Mouse (Mus musculus): ENCODE measurements around the gene Fhit.
"Not testable (repeated sequence)": the region's sequence is repeated elsewhere in the genome, so short reads cannot be mapped to it uniquely, and the experiment has no call there.

Fhit gene

DNA sequence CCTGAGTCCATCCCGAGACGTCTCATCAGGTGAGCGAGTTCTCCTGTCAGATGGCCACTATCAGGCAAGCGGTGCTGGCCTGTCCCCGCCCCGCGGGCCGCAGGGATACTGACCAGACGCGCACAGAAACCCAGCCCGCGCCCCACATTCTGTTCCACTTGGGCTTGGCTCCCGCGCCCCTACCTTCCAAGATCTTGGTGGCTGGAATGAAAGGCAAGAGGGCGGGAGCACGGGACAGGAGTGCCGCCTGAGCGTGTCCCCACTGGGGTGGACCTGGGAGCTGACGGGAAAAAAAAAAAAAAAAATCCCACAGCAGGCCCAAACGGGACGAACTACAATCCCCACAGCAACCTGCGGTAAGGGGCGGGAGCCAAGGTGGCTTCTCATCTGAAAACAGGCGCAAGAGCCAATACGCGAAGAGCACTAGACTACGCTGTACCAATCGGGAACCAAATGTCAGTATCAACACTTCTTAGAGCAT is at the start of gene Fhit:
Fhit (minus strand) TSS at position 285 of the 481 bp plus-strand sequence.
- DNase-seq (ENCODE audit: extremely low spot score, low read depth, low spot score), result peak; percentile 79

DNA sequence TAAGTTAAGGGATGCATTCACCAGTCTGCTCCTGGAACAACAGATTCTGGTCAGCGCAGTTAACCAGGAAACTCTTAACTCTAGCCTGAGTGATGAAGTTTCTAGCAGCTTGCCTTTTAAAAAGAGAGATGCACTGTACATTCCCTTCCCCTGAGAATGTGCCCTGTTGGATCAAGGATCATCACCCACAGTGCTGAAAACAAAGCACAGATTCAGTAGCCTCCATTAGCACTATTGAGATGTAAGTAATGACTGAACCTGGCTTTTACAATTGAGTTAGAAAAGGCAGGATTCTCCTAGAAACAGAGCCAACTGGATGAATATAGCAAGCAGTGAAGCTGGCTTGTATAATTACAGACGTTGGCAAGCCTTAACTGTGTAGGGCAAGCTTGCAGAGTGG is 45.0 kb upstream of the Fhit start:
- DNase-seq (ENCODE audit: extremely low spot score, low read depth, low spot score), result no peak

DNA sequence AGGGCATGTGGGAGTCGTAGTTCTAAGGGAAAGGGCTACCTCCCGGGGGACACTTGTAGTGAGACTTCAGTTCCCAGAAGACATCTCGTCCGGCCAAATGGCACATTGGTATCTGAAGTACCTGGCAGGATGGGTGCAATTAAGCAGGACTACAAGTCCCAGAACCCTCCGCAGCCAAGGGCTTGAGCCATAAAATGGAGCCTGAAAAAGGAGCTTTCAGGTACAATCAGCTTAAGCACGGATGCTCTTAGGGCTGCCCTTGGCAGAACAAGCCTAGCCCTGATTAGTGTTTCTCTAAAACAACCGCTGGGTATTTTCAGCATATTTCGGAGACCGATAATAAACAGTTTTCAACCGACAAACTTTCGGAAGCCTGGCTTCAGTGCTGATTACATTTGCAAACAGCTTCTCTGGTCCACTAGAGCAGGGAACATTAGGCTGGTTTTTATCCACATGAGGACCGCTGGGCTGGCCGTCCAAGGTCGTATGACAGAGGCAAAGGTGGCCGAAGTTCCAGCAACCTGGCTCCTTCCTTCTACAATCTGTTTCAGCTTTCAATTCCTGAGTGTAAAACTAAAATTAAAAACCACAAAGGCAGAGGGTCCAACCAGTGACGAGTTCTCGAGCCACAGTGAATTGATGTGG is 907 bp downstream of the Fhit start:
- DNase-seq (ENCODE audit: extremely low spot score, low read depth, low spot score), result peak; percentile 50

DNA sequence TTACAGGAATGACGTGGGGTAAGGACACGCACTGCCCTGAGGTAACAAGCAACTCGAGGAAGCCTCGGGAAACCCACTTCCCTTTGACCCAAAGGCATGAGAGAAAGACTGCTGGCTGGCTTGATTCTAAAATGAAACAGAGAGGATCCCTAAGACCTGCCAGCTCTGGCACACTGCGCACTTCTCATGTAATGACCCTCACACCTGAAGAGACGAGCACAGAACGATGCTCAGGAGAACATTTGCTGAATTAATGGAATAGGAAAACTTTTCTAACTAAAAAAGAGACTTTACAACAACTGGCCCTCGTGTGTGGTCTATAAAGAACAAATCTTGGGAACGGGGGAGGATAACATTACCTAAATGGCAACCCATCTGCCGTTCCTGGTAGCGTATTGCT is 2.2 kb downstream of the Fhit start:
- DNase-seq (ENCODE audit: extremely low spot score, low read depth, low spot score), result no peak

DNA sequence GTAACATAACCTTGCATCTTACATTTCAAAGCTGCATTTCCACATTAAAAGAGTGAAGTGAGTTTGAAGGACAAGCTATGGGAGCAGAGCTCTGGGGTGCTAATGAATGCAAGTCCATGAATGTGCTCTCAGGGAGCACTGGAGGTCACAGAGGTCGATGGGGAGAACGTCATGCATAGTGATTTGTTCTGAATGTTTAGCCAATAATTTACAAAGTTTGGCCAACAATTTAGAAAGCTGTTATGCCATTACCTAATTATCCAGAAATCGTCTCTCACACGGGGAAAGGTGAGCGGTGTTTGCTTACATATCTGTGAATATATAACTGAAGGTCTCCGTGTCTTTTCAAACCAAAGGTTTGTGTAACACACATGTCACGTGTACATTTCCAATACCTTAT is 2.8 kb downstream of the Fhit start:
- DNase-seq (ENCODE audit: extremely low spot score, low read depth, low spot score), result no peak

DNA sequence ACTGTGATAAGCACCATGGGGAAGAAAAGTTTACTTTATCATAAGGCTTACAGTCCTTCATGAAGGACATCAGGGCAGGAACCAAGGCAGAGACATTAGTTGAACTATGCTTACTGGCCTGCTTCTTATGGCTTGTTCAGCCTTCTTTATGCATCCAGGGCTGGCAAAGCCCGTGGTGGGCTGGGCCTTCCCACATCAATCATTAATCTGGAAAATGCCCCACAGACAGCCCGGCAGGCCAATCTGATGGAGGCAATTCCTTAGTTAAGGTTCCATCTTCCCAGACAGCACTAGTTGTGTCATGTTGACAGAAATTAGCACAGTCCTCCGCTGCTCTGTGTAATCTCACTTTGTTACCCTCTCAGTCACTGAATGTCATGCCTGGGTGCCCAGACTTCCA is 4.1 kb downstream of the Fhit start:
- no peak for DNase-seq (ENCODE audit: extremely low spot score, low read depth, low spot score)

DNA sequence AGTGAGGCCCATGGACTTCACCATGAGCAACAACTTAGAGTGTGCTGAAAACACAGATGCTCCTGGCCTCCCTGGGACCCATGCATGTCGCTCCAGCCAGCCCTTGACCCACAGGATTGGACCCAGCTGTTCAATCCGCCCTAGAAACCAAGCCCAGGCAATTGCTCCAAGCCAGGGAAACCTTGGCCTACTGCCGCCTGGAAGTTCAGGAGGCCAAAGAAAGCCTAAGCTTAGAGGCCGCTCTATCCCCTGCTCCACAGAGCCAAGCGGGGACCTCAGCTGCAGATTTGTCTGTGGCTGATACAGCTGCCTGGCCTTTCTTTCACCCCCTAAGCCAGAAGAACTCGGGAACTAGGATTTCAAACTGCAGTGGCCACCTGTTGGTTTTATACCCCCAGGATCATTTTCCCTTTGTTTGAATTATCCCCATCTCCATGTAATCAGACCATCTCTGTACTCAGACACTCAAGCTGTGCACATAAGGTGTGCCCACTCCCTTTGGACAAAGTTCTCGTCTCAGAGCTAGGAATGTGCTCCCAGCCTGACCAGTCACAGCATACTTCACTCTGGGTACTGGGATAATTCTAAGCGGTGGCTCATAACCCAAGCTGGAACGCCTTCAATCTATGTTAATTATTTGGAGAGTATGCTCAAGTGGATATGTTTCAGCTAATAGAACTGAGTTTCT is 10.1 kb downstream of the Fhit start:
- no peak for DNase-seq (ENCODE audit: extremely low spot score, low read depth, low spot score)

DNA sequence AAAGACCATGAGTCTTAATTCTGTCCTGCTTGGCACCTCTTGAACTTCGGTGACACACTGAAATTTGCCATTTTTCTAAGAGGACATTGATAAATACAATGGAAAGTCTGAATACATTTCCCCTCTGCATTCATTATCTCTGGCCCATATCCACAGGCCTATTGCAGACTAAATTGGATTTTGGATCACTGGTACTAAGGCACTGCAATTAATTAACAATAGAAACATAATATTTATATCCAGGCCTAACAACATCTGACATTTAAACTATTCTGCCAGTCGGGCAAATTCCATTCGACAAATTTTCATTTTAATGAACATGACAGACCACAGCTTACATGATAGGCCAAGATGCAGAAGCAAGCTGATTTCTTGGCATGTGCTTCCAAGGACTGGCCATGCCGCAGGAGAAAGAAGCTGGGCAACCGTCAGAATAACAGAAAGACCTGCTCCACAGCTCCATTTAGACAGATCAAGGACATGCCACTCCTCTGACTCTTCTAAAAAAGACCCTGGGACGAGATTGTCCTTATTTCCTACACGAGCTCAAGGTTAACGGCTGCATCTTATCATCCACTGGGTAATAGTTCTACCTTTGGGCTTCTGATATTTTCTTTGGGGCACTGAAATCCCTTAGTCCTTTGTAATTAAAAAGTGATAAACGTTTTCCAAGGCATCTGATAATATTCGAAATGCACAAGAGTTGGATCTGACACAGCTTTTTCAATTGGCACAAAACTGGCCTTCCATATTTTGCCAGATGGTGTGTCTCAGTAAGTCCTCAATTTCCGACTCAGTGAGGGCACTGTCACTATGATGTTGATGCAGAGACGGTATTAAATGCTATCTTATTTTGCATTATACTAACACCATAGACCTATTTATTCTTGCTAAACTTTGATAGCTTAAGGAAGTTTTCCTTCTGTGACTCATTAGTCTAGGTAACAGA is 27.8 kb downstream of the Fhit start:
- no peak for DNase-seq (ENCODE audit: extremely low spot score, low read depth, low spot score)

DNA sequence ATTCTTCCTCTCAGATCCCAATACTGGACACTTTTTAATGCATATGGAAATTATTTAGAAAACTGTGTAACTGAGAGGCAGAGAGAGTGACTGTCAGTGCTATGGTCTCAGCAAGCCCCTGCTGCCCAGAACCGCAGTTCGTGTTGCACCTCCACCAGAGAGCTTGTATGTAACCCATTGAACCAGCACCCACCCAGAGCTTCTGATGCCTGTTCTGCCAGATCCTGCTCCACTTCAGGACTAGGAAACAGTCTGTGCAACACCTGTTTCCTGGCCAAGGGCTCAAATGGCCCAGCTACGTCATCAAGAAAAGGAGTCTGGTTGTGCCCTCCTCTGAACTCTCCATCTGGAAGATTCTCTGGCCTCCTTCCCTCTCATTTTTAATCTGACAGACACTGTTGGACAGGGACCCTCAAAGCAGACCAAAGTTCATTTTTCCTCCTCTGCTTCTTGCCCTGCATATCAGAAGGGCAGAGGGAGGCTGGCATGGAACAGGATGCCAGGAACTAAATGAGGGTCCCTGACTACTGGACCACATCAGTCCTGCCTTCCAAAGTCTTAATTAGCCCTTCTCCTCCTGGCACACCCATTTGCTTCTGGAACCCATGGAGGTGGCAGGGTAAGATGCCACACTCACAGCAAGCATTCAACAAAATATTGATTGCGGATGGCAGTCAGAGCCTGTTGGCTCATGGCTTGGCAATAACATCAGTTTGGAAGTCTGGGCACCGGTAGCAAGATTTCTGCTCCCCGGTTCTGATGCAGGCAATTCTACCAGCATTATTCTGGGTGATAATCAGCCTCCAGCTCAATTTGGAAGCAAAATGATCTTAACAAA is 29.0 kb downstream of the Fhit start:
- no peak for DNase-seq (ENCODE audit: extremely low spot score, low read depth, low spot score)

DNA sequence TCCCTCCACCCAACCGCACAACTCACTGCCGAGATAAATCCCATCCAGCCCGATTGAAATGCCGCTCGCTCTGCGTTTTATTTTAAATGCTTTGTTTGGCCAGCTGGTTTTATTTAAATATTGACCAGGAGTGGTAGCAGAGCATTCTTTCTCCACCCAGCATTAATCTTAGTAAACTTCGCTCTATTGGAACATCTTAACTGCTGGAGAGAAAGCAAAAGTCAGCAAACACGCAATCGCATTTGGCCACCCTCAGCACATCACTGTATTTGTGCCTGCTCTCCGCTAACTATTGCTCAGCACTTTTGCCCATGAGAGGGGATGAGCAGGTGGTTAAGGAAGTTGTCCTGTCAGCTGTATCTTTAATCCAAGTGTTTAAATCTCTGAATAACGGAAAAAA is 36.7 kb downstream of the Fhit start:
- no peak for DNase-seq (ENCODE audit: extremely low spot score, low read depth, low spot score)

DNA sequence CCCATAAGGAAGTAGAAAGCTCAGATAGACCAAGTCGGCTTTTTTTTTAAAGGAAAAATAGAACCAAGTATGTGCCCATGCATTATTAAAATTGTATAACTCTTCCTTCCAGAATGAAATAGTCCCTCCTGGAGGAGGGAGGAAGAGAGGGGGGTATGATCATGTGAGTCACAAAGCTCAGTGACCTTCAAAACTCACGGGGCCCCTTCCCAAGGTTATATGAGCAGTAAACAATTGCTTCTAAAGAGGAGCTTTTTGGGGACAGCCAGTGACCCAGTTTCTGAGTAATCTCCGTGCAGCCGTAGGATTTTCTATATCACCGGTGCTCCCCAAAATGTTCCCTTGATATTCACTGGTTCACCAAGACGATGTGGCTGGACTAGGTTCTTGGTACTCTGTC is 42.8 kb downstream of the Fhit start:
- DNase-seq (ENCODE audit: extremely low spot score, low read depth, low spot score), result no peak

DNA sequence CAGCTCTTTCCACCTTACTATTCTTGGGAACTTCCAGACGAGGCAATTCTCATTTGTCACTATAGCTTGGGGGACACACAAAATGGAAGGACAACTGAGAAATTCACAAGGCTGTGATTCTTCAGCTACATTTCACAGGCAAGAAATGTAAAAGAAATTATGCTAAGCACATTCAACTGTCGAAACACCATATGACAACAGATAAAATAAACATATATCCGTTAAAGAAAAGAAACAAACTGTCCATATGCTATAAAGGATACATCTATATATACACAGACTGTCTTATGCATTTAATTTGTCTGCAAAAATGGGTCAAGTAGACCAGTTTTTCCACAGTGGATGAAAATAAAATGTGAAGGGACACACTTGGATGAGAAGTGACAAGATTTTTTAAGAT is 76.2 kb downstream of the Fhit start:
- no peak for DNase-seq (ENCODE audit: extremely low spot score, low read depth, low spot score)

DNA sequence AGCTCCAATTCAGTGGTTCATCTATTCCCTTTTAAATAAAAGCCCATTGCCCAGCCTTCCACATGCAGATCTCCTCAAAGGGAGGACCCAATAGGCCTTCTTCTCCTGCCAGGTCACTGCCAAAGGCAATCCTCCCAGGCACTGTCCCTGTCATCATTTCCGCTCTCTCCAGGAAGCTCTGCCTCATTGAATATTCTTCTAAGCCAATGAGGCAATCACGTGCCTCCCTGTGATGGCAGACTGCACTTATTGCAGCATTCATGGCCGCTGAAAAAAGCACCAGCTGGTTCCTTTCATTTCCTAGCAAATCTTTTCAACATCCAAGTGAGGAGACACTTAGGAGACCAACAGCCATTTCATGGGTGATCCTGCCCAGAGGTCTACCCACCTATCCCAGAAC is 77.9 kb downstream of the Fhit start:
- no peak for DNase-seq (ENCODE audit: extremely low spot score, low read depth, low spot score)

DNA sequence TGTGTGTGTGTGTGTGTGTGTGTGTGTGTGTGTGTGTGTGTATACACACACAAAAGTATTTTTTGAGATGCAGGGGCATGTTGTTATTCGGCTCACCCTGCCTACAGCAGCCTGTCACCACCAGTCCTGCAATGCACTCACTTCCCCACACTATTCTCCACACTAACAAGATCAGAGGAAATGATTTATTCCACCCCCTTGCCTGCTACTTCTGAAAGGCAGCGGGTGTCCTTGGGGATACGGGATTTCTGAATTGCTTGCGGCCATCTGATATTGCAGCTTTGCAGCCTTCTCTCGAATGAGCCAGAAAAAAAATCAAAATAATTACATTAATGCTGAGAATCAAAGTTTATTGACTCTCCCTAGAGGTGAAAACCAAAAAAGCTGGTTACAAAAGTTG is 78.4 kb downstream of the Fhit start:
- DNase-seq (ENCODE audit: extremely low spot score, low read depth, low spot score), result no peak

DNA sequence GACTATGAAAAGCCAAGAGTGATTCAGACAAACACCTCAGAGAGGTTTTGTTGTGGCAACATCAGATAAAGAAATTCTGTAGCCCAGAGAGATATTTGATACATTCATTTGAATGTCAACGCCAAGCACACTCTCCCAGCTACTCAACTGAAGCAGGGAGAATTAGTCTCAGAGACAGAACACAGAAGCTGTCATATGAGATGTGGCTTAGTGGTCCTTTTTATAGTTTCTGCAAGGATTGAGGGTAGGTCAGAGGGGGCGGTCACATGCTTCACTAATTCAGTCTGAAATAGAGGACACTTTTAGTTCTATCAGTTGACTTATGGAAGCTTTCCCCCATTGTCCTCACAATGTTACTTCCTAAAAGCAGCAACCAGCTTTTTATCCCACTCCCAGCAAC is 98.2 kb downstream of the Fhit start:
- DNase-seq (ENCODE audit: extremely low spot score, low read depth, low spot score), result no peak

DNA sequence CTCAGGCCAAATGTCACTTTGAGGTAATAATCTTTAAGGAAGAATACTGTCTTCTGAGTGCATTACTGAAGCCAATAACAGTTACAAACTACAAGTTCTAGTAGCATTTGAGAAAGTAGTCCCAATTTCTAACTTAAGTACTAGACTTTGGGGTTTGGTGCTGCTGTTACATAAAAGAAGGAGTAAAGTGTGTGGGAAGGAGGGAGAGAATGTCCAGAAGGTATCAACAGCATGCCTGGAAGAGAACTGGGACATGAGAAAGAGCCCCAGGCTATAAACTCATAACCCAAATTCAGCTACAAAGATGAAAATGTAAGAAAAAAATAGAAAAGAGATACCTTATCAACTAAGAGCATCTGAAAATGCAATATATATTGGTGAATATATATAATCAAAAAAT is 101.6 kb downstream of the Fhit start:
- no peak for DNase-seq (ENCODE audit: extremely low spot score, low read depth, low spot score)

DNA sequence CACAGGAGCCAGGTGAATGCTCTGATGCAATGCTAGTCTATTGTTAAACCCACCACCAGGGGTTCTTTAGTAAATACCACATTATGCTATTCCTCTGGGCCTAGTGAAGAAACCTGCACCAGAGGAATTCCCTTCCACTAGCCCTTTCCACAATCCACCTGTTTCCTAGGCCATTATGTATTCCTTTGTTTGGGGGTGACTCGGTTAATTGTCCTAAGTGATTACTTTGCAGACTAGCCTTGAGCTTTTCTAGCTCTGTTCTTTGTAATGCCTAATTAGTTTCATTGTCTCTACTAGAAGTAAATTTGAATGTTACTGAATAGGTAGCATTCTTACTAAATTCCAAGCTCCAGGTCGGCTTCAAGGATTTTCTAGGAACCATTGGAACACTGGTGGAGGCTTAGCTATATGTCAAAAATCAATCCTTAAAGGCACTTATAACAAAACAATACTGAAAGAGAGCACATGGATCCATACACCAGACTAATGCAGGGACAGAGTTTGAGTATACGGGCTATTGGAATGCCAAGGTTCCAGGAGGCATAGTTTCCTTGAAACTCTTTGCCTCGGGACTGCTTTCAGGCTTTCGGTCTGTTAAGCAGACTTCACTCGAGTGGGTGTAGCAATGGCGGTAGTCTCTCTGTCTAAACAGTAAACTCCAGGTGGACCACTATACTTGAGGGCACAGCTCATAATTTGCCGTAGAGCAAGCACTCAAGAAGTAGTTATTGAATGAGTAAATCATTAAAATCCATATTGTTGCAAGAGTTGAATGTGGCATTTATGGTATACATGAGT is 122.1 kb downstream of the Fhit start:
- not testable (repeated sequence) for DNase-seq (ENCODE audit: extremely low spot score, low read depth, low spot score)

DNA sequence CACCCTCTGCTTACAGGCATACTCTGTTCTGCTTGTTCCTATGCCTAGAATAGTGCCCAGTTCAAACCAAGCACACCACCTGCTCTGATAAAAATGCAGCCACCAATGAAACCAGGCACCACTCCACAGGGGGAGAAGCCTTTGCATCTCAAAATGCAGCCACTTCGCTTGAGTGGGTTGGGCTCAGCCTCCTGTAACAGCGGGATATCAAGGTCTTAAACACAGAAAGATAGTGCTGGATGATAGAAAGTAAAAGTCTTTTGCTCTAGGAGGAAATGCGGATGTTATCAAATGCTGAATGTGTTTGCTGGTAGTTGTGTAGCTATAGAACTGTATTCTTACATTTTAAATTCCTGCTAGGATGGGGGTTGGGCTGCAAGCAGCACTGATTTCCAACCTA is 140.4 kb downstream of the Fhit start:
- DNase-seq (ENCODE audit: extremely low spot score, low read depth, low spot score), result no peak

DNA sequence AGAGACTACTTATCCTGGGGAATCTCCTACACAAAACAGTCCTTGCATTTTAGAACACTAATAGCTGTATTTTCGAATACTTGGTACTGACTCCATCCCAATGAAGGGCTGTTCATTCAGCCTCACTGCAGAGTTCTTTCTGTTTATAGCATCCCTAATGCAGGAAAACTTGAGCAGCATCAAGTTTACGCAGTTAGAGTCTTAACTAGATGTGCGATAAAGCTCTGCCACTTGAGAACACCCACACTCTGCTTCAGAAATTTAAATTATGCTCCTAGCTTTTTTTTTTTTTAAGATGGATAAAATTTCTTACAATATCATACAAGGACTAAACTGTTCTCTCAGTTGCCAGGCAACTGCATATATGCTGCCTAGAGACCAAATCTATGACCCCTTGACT is 183.2 kb downstream of the Fhit start:
- DNase-seq (ENCODE audit: extremely low spot score, low read depth, low spot score), result no peak

DNA sequence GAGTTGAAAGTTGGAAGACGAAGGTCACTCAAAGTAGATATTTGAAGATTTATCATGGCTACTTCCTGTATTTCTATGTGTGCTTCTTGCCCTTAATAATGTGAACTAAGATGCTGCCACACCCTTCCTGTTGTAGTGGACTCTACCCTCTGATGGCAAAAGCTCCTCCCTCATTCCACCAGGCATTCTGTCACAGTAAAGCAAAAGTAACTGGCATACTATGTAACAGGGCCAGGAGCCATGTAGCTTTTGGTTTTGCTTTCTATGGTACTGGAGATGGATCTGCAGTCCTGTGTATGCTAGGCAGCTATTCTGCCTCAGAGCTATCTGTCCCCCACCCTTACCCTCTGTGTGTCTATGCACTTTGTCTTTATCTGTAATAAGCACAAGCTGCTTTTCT is 220.2 kb downstream of the Fhit start:
- no peak for DNase-seq (ENCODE audit: extremely low spot score, low read depth, low spot score)

Measured in hindlimb bud, embryonic 11.5 days (tissue).